ENCODE assay signal across 9 mouse cellular contexts in genomic region chr6:42373669-42374430, GRCm38 (mm10). TPM values are rescaled to one million over a fixed set of nuclear protein-coding genes. Genes with fewer than 3 reads are reported as not detected.
DNase-seq lines count a peak whose midpoint lies in the region; ATAC-seq and TF ChIP-seq lines count a peak whose summit lies in the region.
"Had no signal": no experiment of that assay in that cellular context is flagged by ENCODE, and none has a peak within 500 bp of the region (broad histone marks: within the 10 kb centered on the region; RNA-seq: fewer than 3 reads in every experiment).

No protein-coding gene starts in this region.

- H3K36me3 ChIP-seq in kidney, embryonic 16.5 days (ENCODE audit: insufficient read depth, low read length) = no peaks in the 10 kb centered on the region
- no peaks in the 10 kb centered on the region for H3K36me3 ChIP-seq in embryonic facial prominence, embryonic 14.5 days (ENCODE audit: control insufficient read depth, insufficient read depth, low read length)
- no peaks in the 10 kb centered on the region for H3K36me3 ChIP-seq in intestine, embryonic 16.5 days (ENCODE audit: control insufficient read depth, insufficient read depth, low read length)
- peaks cover 4% of the 10 kb centered on the region for H3K36me3 ChIP-seq in myocyte (ENCODE audit: control insufficient read depth, insufficient read depth)

- H3ac ChIP-seq in myocyte (ENCODE audit: control insufficient read depth, insufficient read length) = peak overlapping the region; percentile 17

- ATAC-seq in kidney, embryonic 16.5 days (ENCODE audit: low FRiP score, low TSS enrichment) = no peak
- ATAC-seq in embryonic facial prominence, embryonic 14.5 days (ENCODE audit: low read depth) = peak; percentile 5; the same call in 1 of the 2 replicates
- ATAC-seq in intestine, embryonic 16.5 days = peak; percentile 3; the same call in 1 of the 2 replicates

- 42% methylated on average over 7 of the region's 7 CpGs for WGBS in kidney, embryonic 16.5 days
- 39% methylated on average over 7 of the region's 7 CpGs for WGBS in embryonic facial prominence, embryonic 14.5 days
- 40% methylated on average over 7 of the region's 7 CpGs for WGBS in intestine, embryonic 16.5 days

- H3K4me1 ChIP-seq in kidney, embryonic 16.5 days (ENCODE audit: insufficient read depth, low read length) = peaks cover 21% of the 10 kb centered on the region
- H3K4me1 ChIP-seq in embryonic facial prominence, embryonic 14.5 days (ENCODE audit: control insufficient read depth, insufficient read depth, low read length) = peaks cover 21% of the 10 kb centered on the region
- peaks cover 20% of the 10 kb centered on the region for H3K4me1 ChIP-seq in intestine, embryonic 16.5 days (ENCODE audit: control insufficient read depth, insufficient read depth, low read length)

- H3K27ac ChIP-seq in kidney, embryonic 16.5 days (ENCODE audit: low read length) = no peak overlapping the region
- peak overlapping the region; percentile 15; the same call in 1 of the 2 replicates for H3K27ac ChIP-seq in embryonic facial prominence, embryonic 14.5 days (replicated peaks; ENCODE audit: low read depth, low read length)
- no peak overlapping the region for H3K27ac ChIP-seq in intestine, embryonic 16.5 days (ENCODE audit: low read length)
- H3K27ac ChIP-seq: macrophage had no signal

- no peak for DNase-seq in kidney, postnatal 14 days
- no peak for DNase-seq in embryonic facial prominence, embryonic 14.5 days (ENCODE audit: low spot score)
- DNase-seq in cerebellum, postnatal 10 days = no peak
- no peak for DNase-seq in thymus, postnatal 10 days (ENCODE audit: low spot score in 2 of 2)
- DNase-seq in cerebellum, postnatal 4 days (ENCODE audit: low spot score in 2 of 2) = no peak

- peak overlapping the region; percentile 77 for H3K4me2 ChIP-seq in kidney, embryonic 16.5 days (replicated peaks; ENCODE audit: low read depth, low read length)
- peak overlapping the region; percentile 97 for H3K4me2 ChIP-seq in embryonic facial prominence, embryonic 14.5 days (ENCODE audit: low read depth, low read length)
- H3K4me2 ChIP-seq in intestine, embryonic 16.5 days (ENCODE audit: low read depth, low read length) = peak overlapping the region; percentile 77
- peak overlapping the region; percentile 83 for H3K4me2 ChIP-seq in myocyte (ENCODE audit: low read depth)

- H3K4me3 ChIP-seq in kidney, embryonic 16.5 days (ENCODE audit: low read length) = peak overlapping the region; percentile 51
- H3K4me3 ChIP-seq in embryonic facial prominence, embryonic 14.5 days (ENCODE audit: low read depth, low read length) = peak overlapping the region; percentile 61
- peak overlapping the region; percentile 58 for H3K4me3 ChIP-seq in intestine, embryonic 16.5 days (ENCODE audit: low read length)
- peak overlapping the region; percentile 22 for H3K4me3 ChIP-seq in myocyte

- no peaks in the 10 kb centered on the region for H3K9me3 ChIP-seq in kidney, embryonic 16.5 days (ENCODE audit: low read length)
- H3K9me3 ChIP-seq in embryonic facial prominence, embryonic 14.5 days (ENCODE audit: control insufficient read depth, low read length) = no peaks in the 10 kb centered on the region
- H3K9me3 ChIP-seq in intestine, embryonic 16.5 days (ENCODE audit: control insufficient read depth, low read length) = no peaks in the 10 kb centered on the region

- peak overlapping the region; percentile 62 for H3K9ac ChIP-seq in kidney, embryonic 16.5 days (replicated peaks; ENCODE audit: low read length)
- peak overlapping the region; percentile 69 for H3K9ac ChIP-seq in embryonic facial prominence, embryonic 14.5 days (ENCODE audit: low read depth, low read length)
- peak overlapping the region; percentile 44 for H3K9ac ChIP-seq in intestine, embryonic 16.5 days (ENCODE audit: low read depth, low read length)

- no peaks in the 10 kb centered on the region for H3K79me2 ChIP-seq in myocyte (ENCODE audit: control insufficient read depth, insufficient read depth)

- TF ChIP-seq POLR2A in myocyte (IDR thresholded peaks at IDR 0.05; ENCODE audit: insufficient read length, low read depth) = no peak

- no peaks in the 10 kb centered on the region for H3K27me3 ChIP-seq in kidney, embryonic 16.5 days (ENCODE audit: insufficient read depth, low read length)
- no peaks in the 10 kb centered on the region for H3K27me3 ChIP-seq in embryonic facial prominence, embryonic 14.5 days (replicated peaks; ENCODE audit: control insufficient read depth, insufficient read depth, low read length)
- H3K27me3 ChIP-seq in intestine, embryonic 16.5 days (replicated peaks; ENCODE audit: control insufficient read depth, insufficient read depth, low read length) = no peaks in the 10 kb centered on the region
- no peaks in the 10 kb centered on the region for H3K27me3 ChIP-seq in myocyte (ENCODE audit: control insufficient read depth, insufficient read depth, insufficient read length)

TF ChIP-seq in myocyte, 11 proteins besides CTCF, POLR2A, EP300 and RAD21:
- TF ChIP-seq USF1 (IDR thresholded peaks at IDR 0.05; ENCODE audit: low read depth) = no peak
- no peak for TF ChIP-seq SRF (IDR thresholded peaks at IDR 0.05; ENCODE audit: control insufficient read depth, insufficient read length, low read depth)

RNA-seq across cellular contexts. Expression of gene Epha1, which starts 0.8 kb away (rescaled TPM):
- 8.2 and 8.6 TPM in 2 replicates for polyA plus RNA-seq in kidney, embryonic 16.5 days (2015; fragmentation: Nextera tagmentation; extraction: Ambion mirVana)
- polyA plus RNA-seq in embryonic facial prominence, embryonic 14.5 days (2014; fragmentation: Nextera tagmentation; extraction: Ambion mirVana) = 3.8 and 4.3 TPM in 2 replicates
- 10.0 and 11.3 TPM in 2 replicates for polyA plus RNA-seq in intestine, embryonic 16.5 days (2015; fragmentation: Nextera tagmentation; extraction: Ambion mirVana)
- polyA plus RNA-seq in myocyte (2012; fragmentation: generic; extraction: Trizol) = 6.3 TPM
- polyA plus RNA-seq: macrophage had no signal

RNA-seq across cellular contexts. Expression of gene Zyx, which starts 24.4 kb away (rescaled TPM):
- 115 and 130 TPM in 2 replicates for polyA plus RNA-seq in kidney, embryonic 16.5 days (2015; fragmentation: Nextera tagmentation; extraction: Ambion mirVana)
- 155 and 156 TPM in 2 replicates for polyA plus RNA-seq in embryonic facial prominence, embryonic 14.5 days (2014; fragmentation: Nextera tagmentation; extraction: Ambion mirVana)
- 83.5 and 86.5 TPM in 2 replicates for polyA plus RNA-seq in intestine, embryonic 16.5 days (2015; fragmentation: Nextera tagmentation; extraction: Ambion mirVana)
- 467 TPM for polyA plus RNA-seq in myocyte (2012; fragmentation: generic; extraction: Trizol)

RNA-seq across cellular contexts. Expression of gene Tas2r143, which starts 26.2 kb away (rescaled TPM):
- polyA plus RNA-seq in kidney, embryonic 16.5 days (2015; fragmentation: Nextera tagmentation; extraction: Ambion mirVana) = not detected in 2 replicates
- not detected in 2 replicates for polyA plus RNA-seq in embryonic facial prominence, embryonic 14.5 days (2014; fragmentation: Nextera tagmentation; extraction: Ambion mirVana)
- not detected in 2 replicates for polyA plus RNA-seq in intestine, embryonic 16.5 days (2015; fragmentation: Nextera tagmentation; extraction: Ambion mirVana)
- not detected for polyA plus RNA-seq in myocyte (2012; fragmentation: generic; extraction: Trizol)
- polyA plus RNA-seq: macrophage had no signal

RNA-seq across cellular contexts. Expression of gene Tas2r135, which starts 31.4 kb away (rescaled TPM):
- polyA plus RNA-seq in kidney, embryonic 16.5 days (2015; fragmentation: Nextera tagmentation; extraction: Ambion mirVana) = not detected in 2 replicates
- polyA plus RNA-seq in embryonic facial prominence, embryonic 14.5 days (2014; fragmentation: Nextera tagmentation; extraction: Ambion mirVana) = not detected in 2 replicates
- polyA plus RNA-seq in intestine, embryonic 16.5 days (2015; fragmentation: Nextera tagmentation; extraction: Ambion mirVana) = not detected in 2 replicates
- not detected for polyA plus RNA-seq in myocyte (2012; fragmentation: generic; extraction: Trizol)
- polyA plus RNA-seq: macrophage had no signal

RNA-seq across cellular contexts. Expression of gene Fam131b, which starts 49.4 kb away (rescaled TPM):
- polyA plus RNA-seq in kidney, embryonic 16.5 days (2015; fragmentation: Nextera tagmentation; extraction: Ambion mirVana) = 0.11 and 0.13 TPM in 2 replicates
- 0.43 and 0.46 TPM in 2 replicates for polyA plus RNA-seq in embryonic facial prominence, embryonic 14.5 days (2014; fragmentation: Nextera tagmentation; extraction: Ambion mirVana)
- 0.12 and 0.21 TPM in 2 replicates for polyA plus RNA-seq in intestine, embryonic 16.5 days (2015; fragmentation: Nextera tagmentation; extraction: Ambion mirVana)
- polyA plus RNA-seq in myocyte (2012; fragmentation: generic; extraction: Trizol) = 4.2 TPM
- polyA plus RNA-seq: macrophage had no signal
